Mouse (Mus musculus) lung, postnatal 0 days (tissue): ENCODE results near the gene Ehmt1.
"Not testable (repeated sequence)": the region's sequence is repeated elsewhere in the genome, so short reads cannot be mapped to it uniquely, and the experiment has no call there.

Experiments
- CTCF ChIP-seq: IDR thresholded peaks from 2 replicates; pipeline ENCODE4 v1.5.1; 2016; ENCODE audit warnings: antibody characterized with exemption, mild to moderate bottlenecking
- EP300 ChIP-seq: IDR thresholded peaks from 2 replicates; pipeline ENCODE4 v1.6.1; 2016; ENCODE audit warnings: antibody characterized with exemption, mild to moderate bottlenecking, control low read depth

GRCm38 (mm10) chr2:24944304-24944703 is 24.9 kb upstream of the Ehmt1 start:
- TF ChIP-seq CTCF: peak; percentile 73
- TF ChIP-seq EP300: not testable (repeated sequence)
